Mouse (Mus musculus): ENCODE results near the gene Tmem37. TPM values are rescaled to one million over a fixed set of nuclear protein-coding genes. Genes with fewer than 3 reads are reported as not detected.

The Tmem37 gene
- polyA plus RNA-seq, 1 experiment from 2014 or later: 10.4 TPM

DNA sequence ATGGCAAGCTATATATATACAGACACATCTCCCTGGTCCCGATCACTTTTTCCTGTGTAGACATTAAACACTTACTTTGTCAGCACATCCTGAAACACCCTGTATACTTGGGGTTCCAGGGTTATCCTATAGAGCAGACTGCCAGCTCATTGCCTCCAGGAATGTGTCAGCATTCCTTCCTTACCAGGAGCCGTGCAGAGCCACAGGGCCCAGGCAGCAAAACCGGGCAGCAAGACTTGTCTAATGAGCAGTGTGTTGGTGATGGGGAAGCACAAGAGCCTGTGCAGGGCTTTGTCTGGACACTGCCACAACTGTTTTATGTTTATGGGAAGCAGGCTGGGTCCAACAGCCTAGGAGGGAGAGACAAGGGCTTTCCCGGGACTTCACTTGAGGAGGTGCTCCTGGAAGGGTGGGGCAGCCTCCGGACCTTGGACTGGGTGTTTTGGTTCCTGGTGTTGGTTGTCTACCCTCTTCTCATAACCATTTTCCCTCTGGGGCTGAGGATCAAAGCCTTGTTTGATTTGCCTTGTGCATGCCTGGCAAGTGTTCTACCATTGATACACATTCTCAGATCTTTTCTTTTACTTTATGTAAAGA is 10.1 kb upstream of the Tmem37 start:
- Histone ChIP-seq H3K4me1 (replicated peaks) (peaks cover 19% of the 10 kb centered on the region), H3K27me3 (ENCODE audit: insufficient read depth, poor library complexity, severe bottlenecking) (no peaks in the 10 kb centered on the region), H3K36me3 (no peaks in the 10 kb centered on the region), H3K4me3 (no peak overlapping the region), H3K9me3 (no peaks in the 10 kb centered on the region), H3K27ac (no peak overlapping the region)
- no peak for DNase-seq (ENCODE audit: low spot score)
- WGBS: 65% methylated on average over 5 of the region's 5 CpGs

DNA sequence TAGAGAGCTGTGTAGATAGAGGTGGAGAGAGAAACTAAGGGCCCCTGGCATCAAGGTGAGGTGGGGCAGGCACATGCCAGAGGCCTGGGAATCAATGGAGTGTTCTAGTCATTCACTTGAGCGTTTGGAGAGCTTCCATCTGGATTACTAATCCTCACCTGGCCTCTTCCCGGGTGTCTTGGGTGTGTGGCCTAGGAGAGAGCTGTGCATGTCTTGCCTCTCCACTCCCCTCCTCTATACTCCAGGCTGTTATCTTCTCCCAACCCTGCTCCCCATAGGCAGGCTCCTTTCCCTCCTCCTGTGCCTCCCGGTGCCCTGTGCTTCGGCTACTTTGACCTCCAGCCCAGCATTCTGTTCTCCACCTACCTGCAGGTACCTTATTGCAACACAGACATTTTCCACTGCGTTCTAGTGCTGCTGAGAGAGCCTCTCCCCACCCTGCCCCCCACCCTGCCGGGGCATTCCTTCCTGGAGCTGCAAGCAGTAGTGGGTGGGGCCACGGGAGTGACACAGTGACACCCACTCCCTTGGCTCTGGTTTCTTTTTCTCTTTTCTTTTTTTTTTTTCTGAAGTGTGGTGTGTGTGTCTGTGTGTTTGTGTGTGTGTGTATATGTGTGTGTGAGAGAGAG is 9.2 kb upstream of the Tmem37 start:
- DNase-seq (ENCODE audit: low spot score): no peak
- no peak overlapping the region for H3K4me3 ChIP-seq
- 41% methylated on average over 7 of the region's 7 CpGs for whole genome bisulfite sequencing
- peaks cover 14% of the 10 kb centered on the region for H3K4me1 ChIP-seq (replicated peaks)
- H3K9me3 ChIP-seq: no peaks in the 10 kb centered on the region
- no peaks in the 10 kb centered on the region for H3K27me3 ChIP-seq (ENCODE audit: insufficient read depth, poor library complexity, severe bottlenecking)
- H3K27ac ChIP-seq: no peak overlapping the region
- H3K36me3 ChIP-seq: no peaks in the 10 kb centered on the region

DNA sequence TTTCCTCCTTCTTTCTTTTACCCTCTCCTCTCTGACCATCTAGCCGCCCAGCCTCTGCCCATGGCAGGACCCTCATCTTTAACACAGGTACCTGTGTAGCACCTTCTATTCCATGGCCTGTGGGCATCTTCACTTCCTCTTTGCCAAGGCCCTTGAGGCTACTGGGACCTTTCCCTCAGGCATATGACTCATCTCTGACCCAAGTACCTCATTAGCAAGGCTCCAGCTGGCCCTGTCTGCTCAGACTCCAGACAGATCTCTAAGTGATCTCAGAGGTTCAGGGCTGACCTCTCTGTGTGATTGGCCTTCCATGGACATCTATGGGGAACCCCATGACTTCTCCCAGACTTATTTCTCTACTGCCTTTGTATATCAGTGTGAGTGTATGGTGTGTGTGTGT is 6.8 kb upstream of the Tmem37 start:
- Histone ChIP-seq H3K27ac (no peak overlapping the region), H3K9me3 (no peaks in the 10 kb centered on the region), H3K4me3 (no peak overlapping the region), H3K4me1 (replicated peaks) (peaks cover 21% of the 10 kb centered on the region), H3K36me3 (no peaks in the 10 kb centered on the region), H3K27me3 (ENCODE audit: insufficient read depth, poor library complexity, severe bottlenecking) (peaks cover 12% of the 10 kb centered on the region)
- no peak for DNase-seq (ENCODE audit: low spot score)
- WGBS: 91% methylated on average over 1 of the region's 1 CpGs

DNA sequence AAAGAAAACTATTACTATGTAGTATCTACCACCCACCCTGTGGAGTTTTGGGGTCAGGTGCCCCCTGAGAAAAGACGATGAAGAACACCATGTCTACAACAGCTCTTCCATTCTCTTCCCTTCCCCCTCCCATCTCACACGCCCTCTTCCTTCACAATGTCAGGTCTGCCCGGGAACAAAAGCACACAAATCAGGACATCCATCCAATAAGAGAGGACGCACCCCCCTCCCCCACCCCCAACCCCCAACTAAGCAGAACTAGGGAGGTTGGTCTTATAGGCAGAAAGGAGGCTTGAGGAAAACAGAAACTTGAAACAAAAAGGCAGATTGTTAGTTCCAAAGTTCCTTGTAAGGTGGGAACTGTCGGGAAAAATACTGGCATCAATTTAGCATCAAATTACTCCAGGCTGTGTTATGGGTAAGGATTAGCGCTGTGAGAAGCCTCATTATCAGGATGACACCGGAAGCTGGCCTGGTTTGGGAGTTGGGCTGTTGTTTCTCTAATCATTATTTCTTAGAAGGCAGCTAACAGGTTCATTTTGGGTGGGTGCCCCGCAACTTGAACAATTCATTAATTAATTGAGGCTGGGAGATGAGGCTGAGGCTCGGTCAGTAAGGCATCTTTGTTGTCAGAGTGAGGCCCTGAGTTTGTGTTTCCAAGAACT is 4.0 kb upstream of the Tmem37 start:
- WGBS: 17% methylated on average over 9 of the region's 9 CpGs
- Histone ChIP-seq H3K9me3 (no peaks in the 10 kb centered on the region), H3K36me3 (no peaks in the 10 kb centered on the region), H3K27ac (no peak overlapping the region), H3K4me3 (no peak overlapping the region), H3K27me3 (ENCODE audit: insufficient read depth, poor library complexity, severe bottlenecking) (peaks cover 36% of the 10 kb centered on the region), H3K4me1 (replicated peaks) (peaks cover 36% of the 10 kb centered on the region)
- DNase-seq (ENCODE audit: low spot score): peak; percentile 39

DNA sequence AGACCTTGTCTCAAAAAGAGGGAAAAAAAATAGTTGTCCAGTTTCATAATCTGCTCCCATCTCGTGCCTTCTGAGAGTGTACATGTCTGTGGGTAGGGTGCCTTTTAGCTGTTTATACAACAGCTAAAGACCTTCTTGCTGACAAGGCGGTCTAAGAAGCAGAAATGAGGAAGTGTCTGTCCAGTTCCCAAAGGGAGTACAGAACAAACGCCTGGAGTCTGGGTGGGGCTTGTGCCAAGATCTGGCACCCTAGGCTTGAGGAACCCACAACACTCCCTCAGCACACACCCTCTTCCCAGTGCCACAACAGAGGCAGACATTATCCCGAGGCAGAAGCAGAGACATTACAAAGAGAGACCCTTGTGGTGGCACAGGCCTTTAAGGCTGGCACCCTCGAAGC is 1.6 kb upstream of the Tmem37 start:
- Histone ChIP-seq H3K27me3 (ENCODE audit: insufficient read depth, poor library complexity, severe bottlenecking) (peaks cover 55% of the 10 kb centered on the region), H3K4me1 (replicated peaks) (peaks cover 37% of the 10 kb centered on the region), H3K36me3 (no peaks in the 10 kb centered on the region), H3K4me3 (no peak overlapping the region), H3K9me3 (no peaks in the 10 kb centered on the region), H3K27ac (no peak overlapping the region)
- 85% methylated on average over 5 of the region's 5 CpGs for WGBS
- DNase-seq (ENCODE audit: low spot score): no peak

DNA sequence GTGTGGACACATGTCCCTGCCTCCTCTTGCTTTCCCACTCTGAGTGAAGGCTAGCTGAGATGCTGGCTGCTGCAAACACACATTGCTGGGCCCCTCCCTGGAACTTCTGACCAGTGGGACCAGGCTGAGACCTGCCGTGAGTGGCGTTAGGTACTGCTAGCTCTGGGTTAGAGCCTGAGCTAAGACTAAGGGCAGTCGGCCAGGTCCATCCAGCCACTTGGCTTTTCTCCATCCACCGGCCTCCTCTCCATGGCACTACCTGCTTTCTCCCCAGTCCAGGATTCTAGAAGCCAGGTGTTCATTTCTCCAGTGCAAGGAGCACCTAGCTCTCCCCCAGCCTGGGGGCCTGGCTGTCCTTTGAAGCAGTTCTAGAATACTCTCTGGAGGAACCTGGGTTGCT is 1.1 kb upstream of the Tmem37 start:
- no peak overlapping the region for H3K27ac ChIP-seq
- H3K27me3 ChIP-seq (ENCODE audit: insufficient read depth, poor library complexity, severe bottlenecking): peaks cover 55% of the 10 kb centered on the region
- no peak overlapping the region for H3K4me3 ChIP-seq
- peaks cover 37% of the 10 kb centered on the region for H3K4me1 ChIP-seq (replicated peaks)
- DNase-seq (ENCODE audit: low spot score): no peak
- 75% methylated on average over 4 of the region's 4 CpGs for WGBS
- no peaks in the 10 kb centered on the region for H3K36me3 ChIP-seq
- H3K9me3 ChIP-seq: no peaks in the 10 kb centered on the region

DNA sequence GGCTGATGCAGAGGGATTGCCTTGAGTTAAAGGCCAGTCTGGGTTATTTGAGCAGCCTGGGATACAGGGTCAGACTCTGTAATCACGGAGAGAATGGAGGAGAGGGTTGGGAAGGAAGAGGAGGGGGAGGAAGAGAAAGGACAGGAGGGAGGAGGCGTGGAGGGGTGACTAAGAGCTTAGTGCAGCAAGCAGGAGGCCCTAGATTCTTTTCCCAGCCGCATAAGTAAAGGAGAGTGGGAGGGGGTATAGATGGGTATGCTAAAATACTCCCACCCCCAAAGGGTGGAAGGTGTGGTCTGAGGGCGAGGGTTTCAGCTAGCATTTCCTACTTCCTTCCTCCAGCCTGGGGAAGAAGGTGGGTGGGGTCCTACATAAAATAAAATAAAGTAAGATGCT is 431 bp upstream of the Tmem37 start:
- DNase-seq (ENCODE audit: low spot score): no peak
- no peak overlapping the region for H3K27ac ChIP-seq
- peaks cover 37% of the 10 kb centered on the region for H3K4me1 ChIP-seq (replicated peaks)
- WGBS: 11% methylated on average over 4 of the region's 4 CpGs
- H3K27me3 ChIP-seq (ENCODE audit: insufficient read depth, poor library complexity, severe bottlenecking): peaks cover 55% of the 10 kb centered on the region
- H3K36me3 ChIP-seq: no peaks in the 10 kb centered on the region
- no peaks in the 10 kb centered on the region for H3K9me3 ChIP-seq
- H3K4me3 ChIP-seq: peak overlapping the region; percentile 52

DNA sequence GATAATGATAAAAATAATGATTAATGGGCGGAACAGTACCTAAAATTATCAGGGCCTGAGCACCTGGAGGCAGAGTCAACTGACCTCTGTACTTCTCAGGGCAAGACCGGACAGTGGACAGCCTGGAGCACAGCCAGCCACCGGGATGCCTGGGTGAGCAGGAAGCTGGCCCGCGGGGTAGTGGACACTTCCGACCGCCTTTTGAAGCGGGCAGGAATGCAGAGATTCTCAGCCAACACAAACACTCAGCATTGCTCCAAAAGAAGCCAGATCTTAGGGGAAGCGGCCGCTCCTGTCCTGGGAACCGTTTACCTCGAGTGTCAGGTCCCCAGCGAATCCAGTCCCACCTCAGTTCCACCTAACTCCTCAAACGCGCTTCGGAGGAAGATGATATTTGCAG is 974 bp downstream of the Tmem37 start:
- Histone ChIP-seq H3K27ac (no peak overlapping the region; the same call in 1 of the 2 replicates), H3K27me3 (ENCODE audit: insufficient read depth, poor library complexity, severe bottlenecking) (peaks cover 55% of the 10 kb centered on the region)
- 17% methylated on average over 16 of the region's 16 CpGs for WGBS

DNA sequence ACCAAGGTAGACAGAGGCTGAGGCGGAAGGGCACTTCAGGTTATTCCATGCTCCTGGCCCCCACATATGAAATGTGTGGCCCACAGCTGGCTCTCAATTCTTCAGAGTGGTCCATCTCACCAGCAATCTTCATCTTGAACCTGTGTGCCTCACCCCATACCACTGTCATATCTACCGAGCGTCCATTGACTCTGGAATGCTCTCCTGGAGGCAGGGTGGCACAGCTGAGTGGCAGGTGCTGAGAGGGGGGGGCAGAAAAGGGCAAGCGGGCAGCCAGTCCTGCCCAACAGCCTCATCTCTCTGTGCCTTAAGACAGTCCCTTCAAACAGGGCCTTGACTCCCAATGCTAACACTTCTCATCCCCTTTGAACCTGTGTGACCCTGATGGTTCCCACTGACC is 2.7 kb downstream of the Tmem37 start:
- 90% methylated on average over 4 of the region's 4 CpGs for WGBS
- H3K4me1 ChIP-seq (replicated peaks): peaks cover 31% of the 10 kb centered on the region
- peaks cover 49% of the 10 kb centered on the region for H3K27me3 ChIP-seq (ENCODE audit: insufficient read depth, poor library complexity, severe bottlenecking)
- H3K36me3 ChIP-seq: no peaks in the 10 kb centered on the region
- no peak overlapping the region for H3K4me3 ChIP-seq
- no peaks in the 10 kb centered on the region for H3K9me3 ChIP-seq
- DNase-seq (ENCODE audit: low spot score): no peak
- H3K27ac ChIP-seq: no peak overlapping the region

More for the DNA sequence above, 974 bp downstream of the Tmem37 start:
- DNase-seq (ENCODE audit: low spot score): peak; percentile 39
- no peaks in the 10 kb centered on the region for H3K9me3 ChIP-seq
- peaks cover 37% of the 10 kb centered on the region for H3K4me1 ChIP-seq (replicated peaks)
- H3K4me3 ChIP-seq: peak overlapping the region; percentile 52
- H3K36me3 ChIP-seq: no peaks in the 10 kb centered on the region

DNA sequence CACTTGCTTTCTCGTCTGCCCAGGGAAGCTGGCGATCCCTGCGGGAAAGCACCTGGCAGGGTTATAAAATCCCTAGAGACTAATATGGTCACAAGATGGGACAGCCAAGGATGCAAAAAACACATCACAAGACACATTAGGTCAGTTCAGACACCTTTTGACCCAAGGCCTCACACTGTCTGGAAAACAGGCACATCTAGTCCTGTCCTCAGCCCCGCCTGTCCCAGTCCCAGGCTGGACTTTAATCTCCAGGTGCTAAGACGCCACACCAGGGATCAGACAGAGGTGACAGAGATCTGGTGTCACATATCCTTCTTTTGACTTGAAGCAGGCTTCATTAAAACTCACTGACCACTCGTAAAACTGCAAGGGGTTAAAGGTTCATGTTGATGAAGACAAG is 3.7 kb downstream of the Tmem37 start:
- 67% methylated on average over 6 of the region's 6 CpGs for WGBS
- peaks cover 39% of the 10 kb centered on the region for H3K27me3 ChIP-seq (ENCODE audit: insufficient read depth, poor library complexity, severe bottlenecking)
- peaks cover 31% of the 10 kb centered on the region for H3K4me1 ChIP-seq (replicated peaks)
- H3K4me3 ChIP-seq: no peak overlapping the region
- no peaks in the 10 kb centered on the region for H3K9me3 ChIP-seq
- no peak for DNase-seq (ENCODE audit: low spot score)
- no peak overlapping the region for H3K27ac ChIP-seq
- no peaks in the 10 kb centered on the region for H3K36me3 ChIP-seq

DNA sequence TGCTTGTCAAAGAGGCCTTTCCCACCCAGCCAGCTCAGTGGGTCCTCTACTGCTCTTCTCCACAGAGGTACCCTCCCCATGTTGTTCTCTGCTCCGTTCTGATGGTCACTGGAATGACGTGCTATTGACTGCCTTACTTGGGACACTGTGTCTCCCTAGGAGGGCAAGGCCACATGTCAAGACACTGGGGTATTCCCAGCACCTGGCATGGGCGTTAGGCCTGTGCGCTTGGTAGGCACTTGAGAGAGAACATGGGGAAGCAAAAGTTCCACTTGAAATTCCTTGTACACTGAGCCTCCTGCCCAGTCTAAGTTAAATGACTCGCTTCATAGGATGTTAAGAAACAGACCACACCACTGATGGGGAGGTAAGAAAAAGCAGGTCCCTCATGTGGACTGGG is 4.8 kb downstream of the Tmem37 start:
- no peak for DNase-seq (ENCODE audit: low spot score)
- Histone ChIP-seq H3K9me3 (no peaks in the 10 kb centered on the region), H3K36me3 (no peaks in the 10 kb centered on the region), H3K4me3 (no peak overlapping the region), H3K27ac (no peak overlapping the region), H3K27me3 (ENCODE audit: insufficient read depth, poor library complexity, severe bottlenecking) (peaks cover 28% of the 10 kb centered on the region), H3K4me1 (replicated peaks) (peaks cover 21% of the 10 kb centered on the region)
- 80% methylated on average over 5 of the region's 5 CpGs for WGBS

DNA sequence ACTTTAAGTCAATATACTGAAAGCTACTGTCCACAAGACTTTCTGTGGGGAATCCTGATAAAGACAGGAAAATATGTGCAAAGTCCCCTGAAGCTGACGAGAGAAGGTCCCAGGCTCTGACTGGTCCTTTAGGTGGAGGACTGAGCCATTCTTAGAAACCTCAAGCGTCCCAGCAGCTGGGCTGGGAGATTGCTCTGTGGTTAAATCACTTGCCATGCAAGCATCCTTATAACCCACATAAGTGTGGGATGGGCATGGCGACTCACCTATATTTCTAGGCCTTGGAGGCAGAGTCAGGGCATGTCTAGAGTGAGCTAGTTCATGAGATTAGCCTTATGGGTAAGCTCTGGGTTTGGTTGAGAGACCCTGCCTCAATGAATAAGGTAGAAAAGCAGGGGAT is 7.2 kb downstream of the Tmem37 start:
- DNase-seq (ENCODE audit: low spot score): no peak
- H3K9me3 ChIP-seq: no peaks in the 10 kb centered on the region
- 81% methylated on average over 3 of the region's 3 CpGs for WGBS

DNA sequence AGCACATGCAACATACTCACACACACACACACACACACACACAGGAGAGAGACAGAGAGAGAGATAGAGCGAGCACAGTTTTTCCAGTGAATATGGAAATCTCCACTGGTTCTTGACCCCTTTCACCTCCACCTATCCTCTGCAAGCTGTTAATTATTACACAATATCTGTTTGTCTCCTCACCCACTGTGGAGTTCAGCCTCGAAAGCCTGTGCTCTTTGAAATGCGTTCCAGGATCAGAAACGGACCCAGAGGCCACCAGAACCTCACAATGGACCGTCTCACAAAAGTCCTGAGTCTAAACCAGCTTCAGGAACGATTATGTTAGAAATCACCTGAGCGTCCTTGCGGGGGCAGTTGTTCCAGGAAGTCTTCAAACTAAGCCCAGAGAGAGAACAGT is 7.7 kb downstream of the Tmem37 start:
- Histone ChIP-seq H3K27me3 (ENCODE audit: insufficient read depth, poor library complexity, severe bottlenecking) (peaks cover 2% of the 10 kb centered on the region), H3K9me3 (no peaks in the 10 kb centered on the region), H3K36me3 (no peaks in the 10 kb centered on the region), H3K4me3 (no peak overlapping the region), H3K4me1 (replicated peaks) (0 out of 2 replicates have a peak, but pooled peaks cover 5% of the 10 kb centered on the region), H3K27ac (no peak overlapping the region)
- no peak for DNase-seq (ENCODE audit: low spot score)
- 89% methylated on average over 8 of the region's 8 CpGs for WGBS

More for the DNA sequence above, 7.2 kb downstream of the Tmem37 start:
- no peak overlapping the region for H3K27ac ChIP-seq
- 0 out of 2 replicates have a peak, but pooled peaks cover 5% of the 10 kb centered on the region for H3K4me1 ChIP-seq (replicated peaks)
- peaks cover 7% of the 10 kb centered on the region for H3K27me3 ChIP-seq (ENCODE audit: insufficient read depth, poor library complexity, severe bottlenecking)
- H3K4me3 ChIP-seq: no peak overlapping the region
- H3K36me3 ChIP-seq: no peaks in the 10 kb centered on the region
